Mouse (Mus musculus): ENCODE data around the gene A230050P20Rik. TPM values are rescaled to one million over a fixed set of nuclear protein-coding genes. Genes with fewer than 3 reads are reported as not detected.

Gene A230050P20Rik
- polyA plus RNA-seq, 1 experiment = 11.8 TPM

- Histone ChIP-seq H3K79me2 (ENCODE audit: control insufficient read depth, insufficient read depth) (peaks cover 49% of the 10 kb centered on the region), H3K79me3 (ENCODE audit: low read depth) (peaks cover 36% of the 10 kb centered on the region), H3K36me3 (ENCODE audit: control insufficient read depth, insufficient read depth) (peaks cover 72% of the 10 kb centered on the region), H3ac (ENCODE audit: control insufficient read depth, insufficient read length, low read depth) (no peak overlapping the region), H3K4me3 (ENCODE audit: insufficient read depth, poor library complexity, severe bottlenecking) (no peak overlapping the region), H3K27me3 (ENCODE audit: control insufficient read depth, insufficient read depth, insufficient read length) (no peaks in the 10 kb centered on the region)
- TF ChIP-seq FOSL1 (IDR thresholded peaks at IDR 0.05; ENCODE audit: insufficient read depth, low read length, poor library complexity, severe bottlenecking) (no peak), MYOD1 (IDR thresholded peaks at IDR 0.05; ENCODE audit: control insufficient read depth, insufficient read length, low read depth) (no peak), MYOG (IDR thresholded peaks at IDR 0.05; ENCODE audit: control insufficient read depth, extremely low read depth, insufficient read length) (no peak), CTCF (IDR thresholded peaks at IDR 0.05; ENCODE audit: control insufficient read depth, insufficient read depth, insufficient read length) (no peak), USF1 (IDR thresholded peaks at IDR 0.05; ENCODE audit: low read depth) (no peak), CEBPB (IDR thresholded peaks at IDR 0.05; ENCODE audit: low read depth) (no peak), MAX (IDR thresholded peaks at IDR 0.05) (no peak)
Measured at GRCm38 (mm10) chr9:20894629-20895028, 26.2 kb downstream of the A230050P20Rik start.

DNA sequence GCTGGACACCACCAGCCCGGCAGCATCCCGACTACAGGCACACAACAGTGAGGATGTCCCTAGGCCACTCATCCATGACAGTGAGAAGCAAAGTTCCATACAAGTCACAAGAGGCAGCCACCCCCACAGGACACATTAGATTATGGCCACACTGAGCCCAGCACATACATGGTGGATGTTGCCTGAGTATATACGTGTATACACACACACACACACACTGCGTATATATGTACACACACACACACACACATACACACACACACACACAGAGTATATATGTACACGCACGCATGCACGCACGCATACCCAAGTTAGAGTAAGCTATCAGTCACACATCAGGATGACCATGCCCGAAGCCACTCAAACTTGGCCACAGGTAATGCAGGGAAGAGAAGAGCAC is 26.9 kb downstream of the A230050P20Rik start:
- Histone ChIP-seq H3K79me2 (ENCODE audit: control insufficient read depth, insufficient read depth) (peaks cover 41% of the 10 kb centered on the region), H3K79me3 (ENCODE audit: low read depth) (peaks cover 29% of the 10 kb centered on the region), H3K36me3 (ENCODE audit: control insufficient read depth, insufficient read depth) (peaks cover 64% of the 10 kb centered on the region), H3K27me3 (ENCODE audit: control insufficient read depth, insufficient read depth, insufficient read length) (no peaks in the 10 kb centered on the region), H3K4me3 (ENCODE audit: insufficient read depth, poor library complexity, severe bottlenecking) (no peak overlapping the region), H3ac (ENCODE audit: control insufficient read depth, insufficient read length, low read depth) (no peak overlapping the region)
- no peak for TF ChIP-seq MYOG (IDR thresholded peaks at IDR 0.05; ENCODE audit: control insufficient read depth, extremely low read depth, insufficient read length)
- no peak for TF ChIP-seq CEBPB (IDR thresholded peaks at IDR 0.05; ENCODE audit: low read depth)
- no peak for TF ChIP-seq MAX (IDR thresholded peaks at IDR 0.05)
- TF ChIP-seq FOSL1 (IDR thresholded peaks at IDR 0.05; ENCODE audit: insufficient read depth, low read length, poor library complexity, severe bottlenecking) = no peak
- TF ChIP-seq MYOD1 (IDR thresholded peaks at IDR 0.05; ENCODE audit: control insufficient read depth, insufficient read length, low read depth) = no peak
- no peak for TF ChIP-seq CTCF (IDR thresholded peaks at IDR 0.05; ENCODE audit: control insufficient read depth, insufficient read depth, insufficient read length)
- TF ChIP-seq USF1 (IDR thresholded peaks at IDR 0.05; ENCODE audit: low read depth) = no peak

- Histone ChIP-seq H3K27me3 (ENCODE audit: control insufficient read depth, insufficient read depth, insufficient read length) (no peaks in the 10 kb centered on the region), H3K36me3 (ENCODE audit: control insufficient read depth, insufficient read depth) (peaks cover 39% of the 10 kb centered on the region), H3K79me2 (ENCODE audit: control insufficient read depth, insufficient read depth) (peaks cover 30% of the 10 kb centered on the region), H3K79me3 (ENCODE audit: low read depth) (peaks cover 26% of the 10 kb centered on the region), H3K4me3 (ENCODE audit: insufficient read depth, poor library complexity, severe bottlenecking) (peak overlapping the region; percentile 74), H3ac (ENCODE audit: control insufficient read depth, insufficient read length, low read depth) (peak overlapping the region; percentile 62)
- TF ChIP-seq FOSL1 (IDR thresholded peaks at IDR 0.05; ENCODE audit: insufficient read depth, low read length, poor library complexity, severe bottlenecking) = no peak
- no peak for TF ChIP-seq MYOG (IDR thresholded peaks at IDR 0.05; ENCODE audit: control insufficient read depth, extremely low read depth, insufficient read length)
- TF ChIP-seq MAX (IDR thresholded peaks at IDR 0.05) = no peak
- TF ChIP-seq USF1 (IDR thresholded peaks at IDR 0.05; ENCODE audit: low read depth) = no peak
- TF ChIP-seq MYOD1 (IDR thresholded peaks at IDR 0.05; ENCODE audit: control insufficient read depth, insufficient read length, low read depth) = no peak
- TF ChIP-seq CEBPB (IDR thresholded peaks at IDR 0.05; ENCODE audit: low read depth) = no peak
- no peak for TF ChIP-seq CTCF (IDR thresholded peaks at IDR 0.05; ENCODE audit: control insufficient read depth, insufficient read depth, insufficient read length)
Measured at GRCm38 (mm10) chr9:20897736-20898510, 29.5 kb downstream of the A230050P20Rik start.

GRCm38 (mm10) chr9:20898511-20899073 is 30.1 kb downstream of the A230050P20Rik start, which contains the start of gene Eif3g:
Gene Eif3g, minus strand, starts transcription at chr9:20898623.
- Histone ChIP-seq H3K79me3 (ENCODE audit: low read depth) (peaks cover 26% of the 10 kb centered on the region), H3K79me2 (ENCODE audit: control insufficient read depth, insufficient read depth) (peaks cover 30% of the 10 kb centered on the region), H3K27me3 (ENCODE audit: control insufficient read depth, insufficient read depth, insufficient read length) (no peaks in the 10 kb centered on the region), H3K36me3 (ENCODE audit: control insufficient read depth, insufficient read depth) (peaks cover 35% of the 10 kb centered on the region), H3ac (ENCODE audit: control insufficient read depth, insufficient read length, low read depth) (peak within 1 kb of the TSS; percentile 62), H3K4me3 (ENCODE audit: insufficient read depth, poor library complexity, severe bottlenecking) (peak within 1 kb of the TSS; percentile 74)
- TF ChIP-seq CEBPB (IDR thresholded peaks at IDR 0.05; ENCODE audit: low read depth) (no peak), MAX (IDR thresholded peaks at IDR 0.05) (peak; percentile 61), CTCF (IDR thresholded peaks at IDR 0.05; ENCODE audit: control insufficient read depth, insufficient read depth, insufficient read length) (peak; percentile 96), MYOD1 (IDR thresholded peaks at IDR 0.05; ENCODE audit: control insufficient read depth, insufficient read length, low read depth) (no peak)

DNA sequence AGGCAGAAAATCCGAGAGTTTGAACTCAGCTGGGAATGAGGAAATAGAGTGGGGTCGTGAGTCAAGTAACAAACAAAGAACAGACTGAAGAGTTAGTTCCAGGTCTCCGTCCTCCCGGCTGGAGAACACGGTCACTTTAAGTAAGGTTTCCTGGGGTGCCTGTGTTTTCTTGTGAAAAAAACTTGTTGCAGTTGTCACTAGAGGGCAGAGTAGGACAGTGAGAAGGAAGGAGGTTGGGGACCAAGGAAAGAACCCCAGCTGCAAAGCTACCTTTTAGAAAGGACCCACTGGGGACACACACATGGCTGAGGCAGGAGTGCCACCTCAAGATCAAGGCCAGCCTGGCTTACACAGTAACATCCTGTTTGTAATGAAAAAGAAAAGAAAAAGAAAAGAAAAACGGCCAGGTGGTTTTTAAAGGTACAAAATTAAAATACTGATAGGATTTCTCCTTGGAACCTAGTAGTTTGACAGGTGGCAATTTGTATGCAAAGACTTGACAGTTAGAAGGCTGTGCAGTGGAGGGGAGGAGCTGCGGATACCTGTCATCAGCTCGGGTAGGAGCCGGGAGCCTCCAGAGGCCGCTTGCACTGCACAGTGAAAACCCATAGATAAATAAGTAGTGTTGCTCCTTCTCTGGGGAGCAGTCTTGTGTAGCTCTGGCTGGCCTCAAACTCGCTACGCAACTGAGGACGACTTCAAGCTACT is 33.2 kb downstream of the A230050P20Rik start:
- H3K79me2 ChIP-seq (ENCODE audit: control insufficient read depth, insufficient read depth) = peaks cover 18% of the 10 kb centered on the region
- peaks cover 27% of the 10 kb centered on the region for H3K36me3 ChIP-seq (ENCODE audit: control insufficient read depth, insufficient read depth)
- no peak overlapping the region for H3K4me3 ChIP-seq (ENCODE audit: insufficient read depth, poor library complexity, severe bottlenecking)
- H3K79me3 ChIP-seq (ENCODE audit: low read depth) = peaks cover 16% of the 10 kb centered on the region
- H3K27me3 ChIP-seq (ENCODE audit: control insufficient read depth, insufficient read depth, insufficient read length) = no peaks in the 10 kb centered on the region
- TF ChIP-seq CTCF (IDR thresholded peaks at IDR 0.05; ENCODE audit: control insufficient read depth, insufficient read depth, insufficient read length) = peak; percentile 11
- TF ChIP-seq USF1 (IDR thresholded peaks at IDR 0.05; ENCODE audit: low read depth) = no peak
- no peak for TF ChIP-seq MAX (IDR thresholded peaks at IDR 0.05)
- no peak for TF ChIP-seq MYOG (IDR thresholded peaks at IDR 0.05; ENCODE audit: control insufficient read depth, extremely low read depth, insufficient read length)
- TF ChIP-seq CEBPB (IDR thresholded peaks at IDR 0.05; ENCODE audit: low read depth) = no peak
- no peak overlapping the region for H3ac ChIP-seq (ENCODE audit: control insufficient read depth, insufficient read length, low read depth)

Data from C2C12 (cell line).